Mouse (Mus musculus): ENCODE measurements around the gene Madcam1.

The Madcam1 gene

GRCm38 (mm10) chr10:79668771-79669575 is 4.6 kb downstream of the Madcam1 start, which contains the start of gene Tpgs1:
Tpgs1 (plus strand) TSS chr10:79669369.
- peak; percentile 93 for DNase-seq

GRCm38 (mm10) chr10:79669576-79670057 is 5.3 kb downstream of the Madcam1 start:
- peak; percentile 73 for DNase-seq

- no peak for DNase-seq
Measured at GRCm38 (mm10) chr10:79670071-79670888, 5.9 kb downstream of the Madcam1 start.

- DNase-seq: no peak
Measured at GRCm38 (mm10) chr10:79671396-79672087, 7.2 kb downstream of the Madcam1 start.

- DNase-seq: no peak
Measured at GRCm38 (mm10) chr10:79672088-79672455, 7.7 kb downstream of the Madcam1 start.

- no peak for DNase-seq
Measured at GRCm38 (mm10) chr10:79673054-79673453, 8.7 kb downstream of the Madcam1 start.

GRCm38 (mm10) chr10:79675346-79676035 is 11.1 kb downstream of the Madcam1 start:
- no peak for DNase-seq

- DNase-seq: peak; percentile 14
Measured at GRCm38 (mm10) chr10:79680606-79681495, 16.5 kb downstream of the Madcam1 start.

- peak; percentile 99 for DNase-seq
Measured at GRCm38 (mm10) chr10:79681591-79682245, 17.4 kb downstream of the Madcam1 start, which contains the start of gene Cdc34. Cdc34 (plus strand) TSS chr10:79682195.

- DNase-seq: no peak
Measured at GRCm38 (mm10) chr10:79682551-79682915, 18.2 kb downstream of the Madcam1 start.

- peak; percentile 70 for DNase-seq
Measured at GRCm38 (mm10) chr10:79682916-79683582, 18.7 kb downstream of the Madcam1 start.

GRCm38 (mm10) chr10:79683726-79684640 is 19.6 kb downstream of the Madcam1 start:
- DNase-seq: no peak

GRCm38 (mm10) chr10:79684770-79685600 is 20.6 kb downstream of the Madcam1 start:
- DNase-seq: no peak

GRCm38 (mm10) chr10:79686219-79686618 is 21.9 kb downstream of the Madcam1 start:
- DNase-seq: no peak

GRCm38 (mm10) chr10:79686691-79687090 is 22.3 kb downstream of the Madcam1 start:
- no peak for DNase-seq

GRCm38 (mm10) chr10:79687513-79687912 is 23.2 kb downstream of the Madcam1 start:
- DNase-seq: no peak

GRCm38 (mm10) chr10:79688720-79689119 is 24.4 kb downstream of the Madcam1 start, which contains the start of gene Gzmm:
Gzmm (plus strand) TSS chr10:79689020.
- no peak for DNase-seq

GRCm38 (mm10) chr10:79689178-79689577 is 24.8 kb downstream of the Madcam1 start:
- DNase-seq: no peak
